Mouse (Mus musculus): Measurements from ENCODE around the gene Tekt5. TPM values are rescaled to one million over a fixed set of nuclear protein-coding genes. Genes with fewer than 3 reads are reported as not detected.

Gene Tekt5
- polyA plus RNA-seq, 1 experiment = 21.8 TPM

DNA sequence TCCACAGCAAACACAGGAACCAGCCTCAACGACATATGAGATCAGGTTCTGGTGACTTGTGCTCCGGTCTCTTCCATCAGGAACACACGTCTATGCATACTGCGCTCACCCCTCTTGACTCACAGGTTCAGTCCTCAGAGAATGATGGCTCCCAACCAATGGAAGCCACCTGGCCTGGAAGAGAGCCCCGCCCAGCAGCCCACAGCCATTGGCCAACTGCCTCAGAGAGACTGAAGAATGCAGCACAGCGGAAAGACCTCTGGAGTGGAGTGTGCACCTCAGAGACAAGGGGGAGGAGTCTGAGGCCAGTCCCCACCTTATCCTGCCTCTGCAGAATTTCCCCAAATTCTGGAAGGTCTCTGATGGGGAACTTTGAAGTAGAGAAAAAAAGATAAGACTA is 36.0 kb downstream of the Tekt5 start:
- Histone ChIP-seq H3K4me3 (no peak overlapping the region), H3K79me2 (ENCODE audit: control insufficient read depth, insufficient read depth) (no peaks in the 10 kb centered on the region), H3K4me2 (ENCODE audit: low read depth) (no peak overlapping the region), H3ac (ENCODE audit: control insufficient read depth, insufficient read length) (no peak overlapping the region), H3K27me3 (ENCODE audit: control insufficient read depth, insufficient read depth, insufficient read length) (no peaks in the 10 kb centered on the region), H3K36me3 (ENCODE audit: control insufficient read depth, insufficient read depth) (no peaks in the 10 kb centered on the region)
- TF ChIP-seq POLR2A (IDR thresholded peaks at IDR 0.05; ENCODE audit: insufficient read length, low read depth) (no peak), MYOD1 (IDR thresholded peaks at IDR 0.05; ENCODE audit: control insufficient read depth in 1 of 3, insufficient read length in 2 of 3, low read depth in 2 of 3) (no peak), CEBPB (IDR thresholded peaks at IDR 0.05; ENCODE audit: insufficient read depth, poor library complexity, severe bottlenecking) (no peak), USF1 (IDR thresholded peaks at IDR 0.05; ENCODE audit: low read depth) (no peak), POLR2AphosphoS2 (IDR thresholded peaks at IDR 0.05; ENCODE audit: insufficient read length, low read depth) (no peak), MAX (IDR thresholded peaks at IDR 0.05; ENCODE audit: low read depth) (no peak)

- H3K4me2 ChIP-seq (ENCODE audit: low read depth) = no peak overlapping the region
- H3K36me3 ChIP-seq (ENCODE audit: control insufficient read depth, insufficient read depth) = no peaks in the 10 kb centered on the region
- no peaks in the 10 kb centered on the region for H3K79me2 ChIP-seq (ENCODE audit: control insufficient read depth, insufficient read depth)
- no peak overlapping the region for H3K4me3 ChIP-seq
- no peaks in the 10 kb centered on the region for H3K27me3 ChIP-seq (ENCODE audit: control insufficient read depth, insufficient read depth, insufficient read length)
- TF ChIP-seq REST (IDR thresholded peaks at IDR 0.05; ENCODE audit: insufficient read depth, insufficient read length) = no peak
- TF ChIP-seq MYOD1 (IDR thresholded peaks at IDR 0.05; ENCODE audit: control insufficient read depth in 1 of 3, insufficient read length in 2 of 3, low read depth in 2 of 3) = peak in 2 of 3 experiments; percentile 22 to 52
- no peak overlapping the region for H3ac ChIP-seq (ENCODE audit: control insufficient read depth, insufficient read length)
Measured at GRCm38 (mm10) chr16:10358010-10358934, 37.0 kb downstream of the Tekt5 start.

- H3K27me3 ChIP-seq (ENCODE audit: control insufficient read depth, insufficient read depth, insufficient read length) = no peaks in the 10 kb centered on the region
- no peak for TF ChIP-seq TCF12 (IDR thresholded peaks at IDR 0.05; ENCODE audit: insufficient read depth, poor library complexity, severe bottlenecking)
- TF ChIP-seq MYOG (IDR thresholded peaks at IDR 0.05; ENCODE audit: control insufficient read depth in 1 of 3, insufficient read depth in 1 of 3, insufficient read length in 2 of 3, low read depth in 2 of 3) = peak in 1 of 3 experiments; percentile 24
- TF ChIP-seq SRF (IDR thresholded peaks at IDR 0.05; ENCODE audit: control insufficient read depth, insufficient read length, low read depth) = no peak
- TF ChIP-seq CEBPB (IDR thresholded peaks at IDR 0.05; ENCODE audit: insufficient read depth, poor library complexity, severe bottlenecking) = no peak
- H3K79me2 ChIP-seq (ENCODE audit: control insufficient read depth, insufficient read depth) = no peaks in the 10 kb centered on the region
- no peak overlapping the region for H3K4me3 ChIP-seq
- no peak overlapping the region for H3K4me2 ChIP-seq (ENCODE audit: low read depth)
- no peaks in the 10 kb centered on the region for H3K36me3 ChIP-seq (ENCODE audit: control insufficient read depth, insufficient read depth)
- no peak overlapping the region for H3ac ChIP-seq (ENCODE audit: control insufficient read depth, insufficient read length)
Measured at GRCm38 (mm10) chr16:10355004-10355403, 40.3 kb downstream of the Tekt5 start.

- H3K4me3 ChIP-seq = no peak overlapping the region
- H3K36me3 ChIP-seq (ENCODE audit: control insufficient read depth, insufficient read depth) = no peaks in the 10 kb centered on the region
- H3ac ChIP-seq (ENCODE audit: control insufficient read depth, insufficient read length) = no peak overlapping the region
- no peaks in the 10 kb centered on the region for H3K27me3 ChIP-seq (ENCODE audit: control insufficient read depth, insufficient read depth, insufficient read length)
- H3K79me2 ChIP-seq (ENCODE audit: control insufficient read depth, insufficient read depth) = no peaks in the 10 kb centered on the region
- no peak for TF ChIP-seq POLR2A (IDR thresholded peaks at IDR 0.05; ENCODE audit: insufficient read length, low read depth)
- TF ChIP-seq E2F4 (IDR thresholded peaks at IDR 0.05; ENCODE audit: insufficient read depth) = no peak
- peak; percentile 18 to 97 (median 93) for TF ChIP-seq MYOD1 (IDR thresholded peaks at IDR 0.05; ENCODE audit: control insufficient read depth in 1 of 3, insufficient read length in 2 of 3, low read depth in 2 of 3)
- TF ChIP-seq POLR2AphosphoS2 (IDR thresholded peaks at IDR 0.05; ENCODE audit: insufficient read length, low read depth) = no peak
- no peak for TF ChIP-seq SRF (IDR thresholded peaks at IDR 0.05; ENCODE audit: control insufficient read depth, insufficient read length, low read depth)
- TF ChIP-seq CEBPB (IDR thresholded peaks at IDR 0.05; ENCODE audit: insufficient read depth, poor library complexity, severe bottlenecking) = no peak
- no peak for TF ChIP-seq MAX (IDR thresholded peaks at IDR 0.05; ENCODE audit: low read depth)
- no peak for TF ChIP-seq USF1 (IDR thresholded peaks at IDR 0.05; ENCODE audit: low read depth)
- TF ChIP-seq MYOG (IDR thresholded peaks at IDR 0.05; ENCODE audit: control insufficient read depth in 1 of 3, insufficient read depth in 1 of 3, insufficient read length in 2 of 3, low read depth in 2 of 3) = peak; percentile 65 to 99 (median 99)
- TF ChIP-seq TCF3 (IDR thresholded peaks at IDR 0.05; ENCODE audit: insufficient read length, low read depth) = peak; percentile 97
- TF ChIP-seq REST (IDR thresholded peaks at IDR 0.05; ENCODE audit: insufficient read depth, insufficient read length) = no peak
- TF ChIP-seq TCF12 (IDR thresholded peaks at IDR 0.05; ENCODE audit: insufficient read depth, poor library complexity, severe bottlenecking) = peak; percentile 76
- no peak overlapping the region for H3K4me2 ChIP-seq (ENCODE audit: low read depth)
Measured at GRCm38 (mm10) chr16:10351050-10351636, 44.1 kb downstream of the Tekt5 start.

GRCm38 (mm10) chr16:10349876-10350275 is 45.4 kb downstream of the Tekt5 start:
- Histone ChIP-seq H3K27me3 (ENCODE audit: control insufficient read depth, insufficient read depth, insufficient read length) (no peaks in the 10 kb centered on the region), H3K36me3 (ENCODE audit: control insufficient read depth, insufficient read depth) (no peaks in the 10 kb centered on the region), H3K4me2 (ENCODE audit: low read depth) (no peak overlapping the region), H3ac (ENCODE audit: control insufficient read depth, insufficient read length) (no peak overlapping the region), H3K79me2 (ENCODE audit: control insufficient read depth, insufficient read depth) (no peaks in the 10 kb centered on the region), H3K4me3 (no peak overlapping the region)
- TF ChIP-seq TCF12 (IDR thresholded peaks at IDR 0.05; ENCODE audit: insufficient read depth, poor library complexity, severe bottlenecking) = no peak
- no peak for TF ChIP-seq USF1 (IDR thresholded peaks at IDR 0.05; ENCODE audit: low read depth)
- peak in 1 of 3 experiments; percentile 39 for TF ChIP-seq MYOG (IDR thresholded peaks at IDR 0.05; ENCODE audit: control insufficient read depth in 1 of 3, insufficient read depth in 1 of 3, insufficient read length in 2 of 3, low read depth in 2 of 3)
- no peak for TF ChIP-seq MAX (IDR thresholded peaks at IDR 0.05; ENCODE audit: low read depth)
